Mouse (Mus musculus): Measurements from ENCODE around the gene Kptn. TPM values are rescaled to one million over a fixed set of nuclear protein-coding genes. Genes with fewer than 3 reads are reported as not detected.
A peak's percentile ranks its signal among the peaks of the same experiment; 100 is the strongest.

Kptn gene
- polyA plus RNA-seq, 1 experiment from 2014 or later, result 31.2 TPM

DNA sequence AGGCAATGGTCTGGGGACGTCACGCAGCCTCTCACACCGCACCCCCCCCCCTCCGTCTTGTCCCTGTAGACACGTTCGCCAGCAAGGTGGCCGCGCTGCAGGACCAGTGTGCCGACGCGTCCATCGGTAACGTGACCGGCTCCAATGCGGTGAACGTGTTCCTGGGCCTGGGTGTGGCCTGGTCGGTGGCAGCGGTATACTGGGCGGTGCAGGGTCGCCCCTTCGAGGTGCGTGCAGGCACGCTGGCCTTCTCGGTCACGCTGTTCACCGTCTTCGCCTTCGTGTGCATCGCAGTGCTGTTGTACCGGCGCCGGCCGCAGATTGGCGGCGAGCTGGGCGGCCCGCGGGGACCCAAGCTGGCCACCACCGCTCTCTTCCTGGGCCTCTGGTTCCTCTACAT is 39.0 kb downstream of the Kptn start:
- Histone ChIP-seq H3K9ac (replicated peaks; ENCODE audit: low read depth, low read length) (no peak overlapping the region), H3K4me2 (replicated peaks; ENCODE audit: low read depth, low read length) (peak overlapping the region; percentile 29; the same call in 1 of the 2 replicates), H3K27me3 (ENCODE audit: control insufficient read depth, insufficient read depth, low read length) (peaks cover 4% of the 10 kb centered on the region; the same call in 1 of the 2 replicates), H3K4me1 (ENCODE audit: control insufficient read depth, insufficient read depth, low read length) (no peaks in the 10 kb centered on the region), H3K36me3 (ENCODE audit: control insufficient read depth, insufficient read depth, low read length) (no peaks in the 10 kb centered on the region), H3K4me3 (ENCODE audit: low read depth, low read length) (no peak overlapping the region), H3K27ac (ENCODE audit: low read length) (no peak overlapping the region), H3K9me3 (ENCODE audit: control insufficient read depth, low read depth, low read length) (peaks cover 3% of the 10 kb centered on the region; the same call in 1 of the 2 replicates)
- WGBS, result 10% methylated on average over 39 of the region's 39 CpGs
- ATAC-seq (ENCODE audit: insufficient number of reproducible peaks, insufficient read depth, low FRiP score, low read depth), result no peak

DNA sequence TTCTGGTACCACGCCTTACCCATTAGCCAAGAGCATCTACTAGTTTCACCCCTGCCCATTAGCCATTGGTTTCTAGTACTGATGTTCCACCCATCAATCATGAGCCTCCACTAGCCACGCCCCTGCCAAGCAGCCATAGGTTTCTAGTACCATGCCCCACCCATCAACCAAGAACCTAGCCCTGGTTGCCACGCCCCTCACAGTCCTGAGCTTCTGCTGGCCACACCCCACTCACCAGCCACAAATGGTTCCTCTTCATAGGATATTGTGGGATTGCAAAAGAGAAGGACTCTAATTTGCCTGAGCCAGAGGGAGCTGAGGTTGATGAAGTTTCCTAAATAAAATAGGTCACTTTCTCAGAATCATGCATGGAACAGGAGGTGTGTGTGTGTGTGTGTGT is 41.0 kb downstream of the Kptn start:
- ATAC-seq (ENCODE audit: insufficient number of reproducible peaks, insufficient read depth, low FRiP score, low read depth), result no peak
- 55% methylated on average over 3 of the region's 3 CpGs for WGBS
- Histone ChIP-seq H3K36me3 (ENCODE audit: control insufficient read depth, insufficient read depth, low read length) (no peaks in the 10 kb centered on the region), H3K4me3 (ENCODE audit: low read depth, low read length) (no peak overlapping the region), H3K9ac (replicated peaks; ENCODE audit: low read depth, low read length) (no peak overlapping the region), H3K9me3 (ENCODE audit: control insufficient read depth, low read depth, low read length) (peaks cover 3% of the 10 kb centered on the region; the same call in 1 of the 2 replicates), H3K27me3 (ENCODE audit: control insufficient read depth, insufficient read depth, low read length) (peaks cover 4% of the 10 kb centered on the region; the same call in 1 of the 2 replicates), H3K4me2 (replicated peaks; ENCODE audit: low read depth, low read length) (no peak overlapping the region), H3K4me1 (ENCODE audit: control insufficient read depth, insufficient read depth, low read length) (no peaks in the 10 kb centered on the region), H3K27ac (ENCODE audit: low read length) (no peak overlapping the region)

DNA sequence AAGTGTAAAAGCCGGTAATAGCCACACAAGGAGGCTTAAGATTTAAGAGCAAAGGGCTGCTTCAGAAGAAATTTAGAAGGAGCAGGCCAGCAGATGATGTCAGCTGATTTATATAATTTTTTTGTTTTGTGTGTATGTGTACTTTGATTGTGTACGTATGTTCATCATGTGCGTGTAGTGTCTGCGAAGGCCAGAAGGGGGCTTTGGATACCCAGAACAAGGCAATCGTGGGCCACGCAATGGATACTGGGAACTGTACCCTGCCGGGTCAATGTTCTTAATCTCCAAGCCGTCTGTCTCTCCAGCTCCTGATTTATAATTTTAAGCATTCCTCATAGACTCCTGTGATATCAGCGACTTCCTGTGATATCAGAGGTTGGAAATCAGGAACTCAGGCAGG is 41.6 kb downstream of the Kptn start:
- peaks cover 3% of the 10 kb centered on the region; the same call in 1 of the 2 replicates for H3K9me3 ChIP-seq (ENCODE audit: control insufficient read depth, low read depth, low read length)
- ATAC-seq (ENCODE audit: insufficient number of reproducible peaks, insufficient read depth, low FRiP score, low read depth), result no peak
- no peak overlapping the region for H3K9ac ChIP-seq (replicated peaks; ENCODE audit: low read depth, low read length)
- no peak overlapping the region for H3K4me2 ChIP-seq (replicated peaks; ENCODE audit: low read depth, low read length)
- WGBS, result 88% methylated on average over 9 of the region's 9 CpGs
- no peaks in the 10 kb centered on the region for H3K36me3 ChIP-seq (ENCODE audit: control insufficient read depth, insufficient read depth, low read length)
- H3K4me1 ChIP-seq (ENCODE audit: control insufficient read depth, insufficient read depth, low read length), result no peaks in the 10 kb centered on the region
- no peak overlapping the region for H3K27ac ChIP-seq (ENCODE audit: low read length)
- H3K27me3 ChIP-seq (ENCODE audit: control insufficient read depth, insufficient read depth, low read length), result peaks cover 4% of the 10 kb centered on the region; the same call in 1 of the 2 replicates
- H3K4me3 ChIP-seq (ENCODE audit: low read depth, low read length), result no peak overlapping the region

DNA sequence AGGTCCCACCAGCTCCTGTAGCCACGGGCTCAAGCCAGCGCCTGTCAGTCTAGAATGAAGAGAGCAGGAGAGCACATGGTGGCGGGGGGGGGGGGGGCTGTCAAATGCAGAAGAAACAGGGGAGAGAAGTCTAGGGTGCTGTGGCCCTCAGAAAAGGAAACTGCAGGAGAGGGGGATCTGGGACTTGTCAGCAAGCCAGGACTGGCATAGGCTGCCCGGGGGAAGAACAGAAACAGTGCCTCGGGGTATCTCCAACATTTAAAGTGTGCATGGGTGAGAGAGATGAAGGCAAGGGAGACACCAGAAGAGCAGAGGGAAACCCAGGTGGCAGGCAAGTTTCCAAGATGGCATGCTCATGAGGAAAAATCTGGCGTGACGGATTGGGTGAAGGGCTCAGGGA is 42.3 kb downstream of the Kptn start:
- Histone ChIP-seq H3K9ac (replicated peaks; ENCODE audit: low read depth, low read length) (no peak overlapping the region), H3K27me3 (ENCODE audit: control insufficient read depth, insufficient read depth, low read length) (peaks cover 4% of the 10 kb centered on the region; the same call in 1 of the 2 replicates), H3K4me3 (ENCODE audit: low read depth, low read length) (no peak overlapping the region), H3K9me3 (ENCODE audit: control insufficient read depth, low read depth, low read length) (peaks cover 3% of the 10 kb centered on the region; the same call in 1 of the 2 replicates), H3K4me2 (replicated peaks; ENCODE audit: low read depth, low read length) (no peak overlapping the region), H3K27ac (ENCODE audit: low read length) (no peak overlapping the region), H3K36me3 (ENCODE audit: control insufficient read depth, insufficient read depth, low read length) (no peaks in the 10 kb centered on the region), H3K4me1 (ENCODE audit: control insufficient read depth, insufficient read depth, low read length) (no peaks in the 10 kb centered on the region)
- no peak for ATAC-seq (ENCODE audit: insufficient number of reproducible peaks, insufficient read depth, low FRiP score, low read depth)
- 78% methylated on average over 7 of the region's 7 CpGs for whole genome bisulfite sequencing

DNA sequence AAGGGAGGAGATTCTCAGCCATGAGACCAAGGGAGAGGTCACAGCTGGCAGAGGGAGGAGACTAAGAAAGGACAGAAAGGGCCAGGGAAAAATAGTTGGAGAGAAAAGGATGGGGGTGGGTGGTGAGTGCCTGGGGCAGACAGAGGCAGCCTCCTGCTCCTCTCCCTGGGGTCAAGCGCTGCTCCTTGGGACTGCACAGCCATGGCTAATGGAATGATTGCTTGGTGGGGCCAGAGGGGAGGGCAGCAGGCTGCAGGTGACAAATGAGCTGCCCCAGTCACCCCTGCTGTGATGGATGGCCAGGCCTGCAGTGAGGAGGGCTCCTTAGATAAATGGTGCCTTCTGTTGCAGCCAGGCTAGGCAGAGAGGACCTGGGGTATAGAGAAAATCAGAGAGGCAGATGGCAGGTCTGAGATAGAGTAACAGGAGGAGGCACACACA is 52.5 kb downstream of the Kptn start:
- no peak overlapping the region for H3K9ac ChIP-seq (replicated peaks; ENCODE audit: low read depth, low read length)

DNA sequence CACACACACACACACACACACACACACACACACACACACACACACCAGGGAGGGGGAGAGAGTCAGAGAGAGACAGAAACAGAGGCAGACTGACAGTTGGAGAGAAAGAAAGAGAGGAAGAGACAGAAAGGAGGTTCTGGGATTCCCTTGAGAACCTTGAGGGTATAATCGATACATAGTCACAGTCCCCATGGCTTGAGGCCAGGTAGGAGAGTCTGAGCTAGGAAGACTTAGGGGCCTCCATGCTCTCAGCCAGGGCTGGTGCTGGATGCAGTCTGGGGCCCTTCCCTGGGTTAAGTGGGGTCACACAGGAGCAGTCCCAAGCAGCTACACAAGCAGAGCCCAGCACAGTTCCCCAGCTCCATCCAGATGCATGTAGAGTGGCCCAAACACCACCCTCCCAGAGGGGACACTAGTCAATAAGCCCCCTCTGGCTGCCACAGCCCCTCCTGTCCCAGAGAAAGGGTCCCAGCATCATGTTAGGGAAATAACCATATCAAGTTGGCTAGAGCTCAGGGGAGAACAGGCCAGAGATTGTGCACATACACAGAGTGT is 53.0 kb downstream of the Kptn start:
- H3K27ac ChIP-seq (ENCODE audit: low read length), result no peak overlapping the region
- no peak overlapping the region for H3K4me2 ChIP-seq (replicated peaks; ENCODE audit: low read depth, low read length)
- 20% methylated on average over 1 of the region's 1 CpGs for WGBS

More for the DNA sequence above, 52.5 kb downstream of the Kptn start:
- ATAC-seq (ENCODE audit: insufficient number of reproducible peaks, insufficient read depth, low FRiP score, low read depth), result no peak
- H3K4me1 ChIP-seq (ENCODE audit: control insufficient read depth, insufficient read depth, low read length), result 0 out of 2 replicates have a peak, but pooled peaks cover 3% of the 10 kb centered on the region
- H3K9me3 ChIP-seq (ENCODE audit: control insufficient read depth, low read depth, low read length), result no peaks in the 10 kb centered on the region
- no peak overlapping the region for H3K4me3 ChIP-seq (ENCODE audit: low read depth, low read length)
- no peak overlapping the region for H3K27ac ChIP-seq (ENCODE audit: low read length)
- no peak overlapping the region for H3K4me2 ChIP-seq (replicated peaks; ENCODE audit: low read depth, low read length)
- no peaks in the 10 kb centered on the region for H3K27me3 ChIP-seq (ENCODE audit: control insufficient read depth, insufficient read depth, low read length)
- WGBS, result 13% methylated on average over 1 of the region's 1 CpGs
- no peaks in the 10 kb centered on the region for H3K36me3 ChIP-seq (ENCODE audit: control insufficient read depth, insufficient read depth, low read length)

DNA sequence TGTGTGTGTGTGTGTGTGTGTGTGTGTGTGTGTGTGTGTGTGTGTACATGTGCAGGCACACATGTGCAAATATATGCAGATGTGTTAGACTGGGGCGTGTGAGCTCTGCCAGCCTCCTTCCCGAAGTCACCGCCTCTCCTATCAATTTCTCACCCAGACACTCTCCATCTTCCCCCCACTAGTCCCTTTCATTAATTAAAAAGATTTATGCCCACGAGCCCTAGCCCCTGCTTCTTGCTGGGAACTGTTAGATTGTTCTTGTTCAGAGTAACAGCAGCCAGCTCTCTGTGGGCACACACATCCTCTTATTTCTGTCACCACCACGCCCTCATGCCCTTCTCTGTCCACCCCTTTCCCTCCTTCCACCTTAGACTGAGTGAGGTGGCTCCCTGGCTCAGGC is 53.5 kb downstream of the Kptn start:
- H3K4me1 ChIP-seq (ENCODE audit: control insufficient read depth, insufficient read depth, low read length), result 0 out of 2 replicates have a peak, but pooled peaks cover 3% of the 10 kb centered on the region
- no peaks in the 10 kb centered on the region for H3K27me3 ChIP-seq (ENCODE audit: control insufficient read depth, insufficient read depth, low read length)
- no peaks in the 10 kb centered on the region for H3K36me3 ChIP-seq (ENCODE audit: control insufficient read depth, insufficient read depth, low read length)
- no peaks in the 10 kb centered on the region for H3K9me3 ChIP-seq (ENCODE audit: control insufficient read depth, low read depth, low read length)
- no peak for ATAC-seq (ENCODE audit: insufficient number of reproducible peaks, insufficient read depth, low FRiP score, low read depth)
- H3K9ac ChIP-seq (replicated peaks; ENCODE audit: low read depth, low read length), result no peak overlapping the region
- WGBS, result 35% methylated on average over 5 of the region's 5 CpGs
- H3K4me2 ChIP-seq (replicated peaks; ENCODE audit: low read depth, low read length), result no peak overlapping the region
- no peak overlapping the region for H3K4me3 ChIP-seq (ENCODE audit: low read depth, low read length)
- H3K27ac ChIP-seq (ENCODE audit: low read length), result no peak overlapping the region

More for the DNA sequence above, 53.0 kb downstream of the Kptn start:
- Histone ChIP-seq H3K27me3 (ENCODE audit: control insufficient read depth, insufficient read depth, low read length) (no peaks in the 10 kb centered on the region), H3K4me1 (ENCODE audit: control insufficient read depth, insufficient read depth, low read length) (0 out of 2 replicates have a peak, but pooled peaks cover 3% of the 10 kb centered on the region), H3K4me3 (ENCODE audit: low read depth, low read length) (no peak overlapping the region), H3K9ac (replicated peaks; ENCODE audit: low read depth, low read length) (no peak overlapping the region), H3K36me3 (ENCODE audit: control insufficient read depth, insufficient read depth, low read length) (no peaks in the 10 kb centered on the region), H3K9me3 (ENCODE audit: control insufficient read depth, low read depth, low read length) (no peaks in the 10 kb centered on the region)
- ATAC-seq (ENCODE audit: insufficient number of reproducible peaks, insufficient read depth, low FRiP score, low read depth), result no peak

DNA sequence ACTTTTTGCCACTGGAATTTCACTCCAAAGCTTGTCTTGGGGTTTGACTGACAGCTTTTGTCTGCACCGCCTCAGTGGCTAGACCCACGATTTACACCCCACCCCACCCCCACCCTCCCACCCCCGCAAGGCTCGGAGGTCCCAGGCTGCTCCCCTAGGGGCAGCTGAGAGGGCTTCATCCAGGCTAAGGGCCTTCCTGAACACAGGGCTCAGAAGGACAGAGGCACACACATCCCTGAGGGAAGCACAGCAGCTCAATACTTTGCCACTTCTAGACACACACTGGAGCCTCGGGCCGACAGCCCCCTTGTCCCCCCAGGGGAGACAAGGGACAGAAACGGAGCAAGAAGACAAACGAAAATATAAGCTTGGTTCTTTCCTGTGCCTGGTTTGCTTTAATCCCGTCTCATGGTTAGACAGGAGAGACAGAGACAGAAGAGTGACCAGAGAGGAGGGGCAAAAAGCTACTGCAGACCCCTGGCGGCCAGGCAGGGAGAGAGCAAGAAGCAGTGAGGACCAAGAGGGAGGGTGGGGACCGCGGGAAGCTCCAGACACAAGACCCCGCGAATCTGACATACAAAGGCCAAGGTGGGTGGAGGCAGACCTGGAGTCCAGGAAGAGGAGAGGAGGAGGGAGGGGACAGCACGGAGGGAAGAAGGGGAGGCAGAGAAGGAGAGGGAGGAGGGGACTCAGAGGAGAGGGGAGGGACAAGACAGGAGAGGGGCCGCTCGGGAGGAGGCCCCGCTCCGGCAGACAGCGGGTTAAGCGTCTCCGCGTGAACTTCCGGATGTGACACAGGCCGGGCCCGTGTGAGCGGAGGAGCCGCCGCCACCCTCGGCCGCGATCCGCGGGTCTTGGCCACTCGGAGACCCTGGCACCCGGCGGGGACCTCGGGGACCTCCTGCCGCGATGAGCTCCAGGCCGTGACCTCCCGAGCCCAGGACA is 55.2 kb downstream of the Kptn start, which contains the start of gene Meis3:
Meis3 (plus strand) TSS at position 494 of the 945 bp plus-strand sequence.
- Histone ChIP-seq H3K4me1 (ENCODE audit: control insufficient read depth, insufficient read depth, low read length) (0 out of 2 replicates have a peak, but pooled peaks cover 3% of the 10 kb centered on the region), H3K4me3 (ENCODE audit: low read depth, low read length) (peak within 1 kb of the TSS; percentile 63), H3K4me2 (replicated peaks; ENCODE audit: low read depth, low read length) (peak within 1 kb of the TSS; percentile 75), H3K9me3 (ENCODE audit: control insufficient read depth, low read depth, low read length) (no peaks in the 10 kb centered on the region), H3K9ac (replicated peaks; ENCODE audit: low read depth, low read length) (peak within 1 kb of the TSS; percentile 68), H3K36me3 (ENCODE audit: control insufficient read depth, insufficient read depth, low read length) (peaks cover 6% of the 10 kb centered on the region; the same call in 1 of the 2 replicates), H3K27ac (ENCODE audit: low read length) (peak within 1 kb of the TSS; percentile 44; the same call in 1 of the 2 replicates), H3K27me3 (ENCODE audit: control insufficient read depth, insufficient read depth, low read length) (no peaks in the 10 kb centered on the region)
- peak; percentile 80 for ATAC-seq (ENCODE audit: insufficient number of reproducible peaks, insufficient read depth, low FRiP score, low read depth)
- WGBS, result under 1% methylated on average over 39 of the region's 42 CpGs

Data from stomach, embryonic 14.5 days (tissue).